Mouse (Mus musculus): ENCODE data around the gene Asic2. TPM values are rescaled to one million over a fixed set of nuclear protein-coding genes. Genes with fewer than 3 reads are reported as not detected.

Asic2 gene
- polyA plus RNA-seq, 1 experiment from 2014 or later: not detected

- H3K4me1 ChIP-seq (ENCODE audit: control insufficient read depth, low read depth, low read length): no peaks in the 10 kb centered on the region
- H3K9ac ChIP-seq (ENCODE audit: low read depth, low read length): no peak overlapping the region
- H3K9me3 ChIP-seq (replicated peaks; ENCODE audit: control insufficient read depth, low read length): no peaks in the 10 kb centered on the region
- no peak overlapping the region for H3K4me2 ChIP-seq (ENCODE audit: low read depth, low read length)
- no peak overlapping the region for H3K27ac ChIP-seq (ENCODE audit: low read length)
- H3K36me3 ChIP-seq (ENCODE audit: control insufficient read depth, insufficient read depth): no peaks in the 10 kb centered on the region
- ATAC-seq (ENCODE audit: low read depth): no peak
- H3K4me3 ChIP-seq (ENCODE audit: low read depth, low read length): no peak overlapping the region
- WGBS (ENCODE audit: insufficient replicate concordance): 60% methylated on average over 9 of the region's 9 CpGs
- H3K27me3 ChIP-seq (ENCODE audit: control insufficient read depth, insufficient read depth, low read depth, low read length): peaks cover 15% of the 10 kb centered on the region
Observed at GRCm38 (mm10) chr11:81146574-81147157, 821.6 kb downstream of the Asic2 start.

GRCm38 (mm10) chr11:81135141-81135540 is 833.1 kb downstream of the Asic2 start:
- no peaks in the 10 kb centered on the region for H3K9me3 ChIP-seq (replicated peaks; ENCODE audit: control insufficient read depth, low read length)
- H3K27ac ChIP-seq (ENCODE audit: low read length): no peak overlapping the region
- 39% methylated on average over 4 of the region's 4 CpGs for WGBS (ENCODE audit: insufficient replicate concordance)
- H3K36me3 ChIP-seq (ENCODE audit: control insufficient read depth, insufficient read depth): no peaks in the 10 kb centered on the region
- ATAC-seq (ENCODE audit: low read depth): no peak
- no peak overlapping the region for H3K4me3 ChIP-seq (ENCODE audit: low read depth, low read length)
- H3K4me1 ChIP-seq (ENCODE audit: control insufficient read depth, low read depth, low read length): no peaks in the 10 kb centered on the region
- no peak overlapping the region for H3K4me2 ChIP-seq (ENCODE audit: low read depth, low read length)
- H3K9ac ChIP-seq (ENCODE audit: low read depth, low read length): no peak overlapping the region
- no peaks in the 10 kb centered on the region for H3K27me3 ChIP-seq (ENCODE audit: control insufficient read depth, insufficient read depth, low read depth, low read length)

- no peaks in the 10 kb centered on the region for H3K27me3 ChIP-seq (ENCODE audit: control insufficient read depth, insufficient read depth, low read depth, low read length)
- H3K27ac ChIP-seq (ENCODE audit: low read length): no peak overlapping the region
- no peak overlapping the region for H3K4me2 ChIP-seq (ENCODE audit: low read depth, low read length)
- no peak overlapping the region for H3K9ac ChIP-seq (ENCODE audit: low read depth, low read length)
- 10% methylated on average over 5 of the region's 5 CpGs for WGBS (ENCODE audit: insufficient replicate concordance)
- H3K4me1 ChIP-seq (ENCODE audit: control insufficient read depth, low read depth, low read length): no peaks in the 10 kb centered on the region
- H3K9me3 ChIP-seq (replicated peaks; ENCODE audit: control insufficient read depth, low read length): no peaks in the 10 kb centered on the region
- H3K4me3 ChIP-seq (ENCODE audit: low read depth, low read length): no peak overlapping the region
- no peaks in the 10 kb centered on the region for H3K36me3 ChIP-seq (ENCODE audit: control insufficient read depth, insufficient read depth)
- ATAC-seq (ENCODE audit: low read depth): no peak
Observed at GRCm38 (mm10) chr11:81133950-81134349, 834.3 kb downstream of the Asic2 start.

- WGBS (ENCODE audit: insufficient replicate concordance): 76% methylated on average over 7 of the region's 7 CpGs
- Histone ChIP-seq H3K4me3 (ENCODE audit: low read depth, low read length) (no peak overlapping the region), H3K27ac (ENCODE audit: low read length) (no peak overlapping the region), H3K36me3 (ENCODE audit: control insufficient read depth, insufficient read depth) (no peaks in the 10 kb centered on the region), H3K9me3 (replicated peaks; ENCODE audit: control insufficient read depth, low read length) (no peaks in the 10 kb centered on the region), H3K9ac (ENCODE audit: low read depth, low read length) (no peak overlapping the region), H3K27me3 (ENCODE audit: control insufficient read depth, insufficient read depth, low read depth, low read length) (no peaks in the 10 kb centered on the region), H3K4me2 (ENCODE audit: low read depth, low read length) (no peak overlapping the region), H3K4me1 (ENCODE audit: control insufficient read depth, low read depth, low read length) (no peaks in the 10 kb centered on the region)
- no peak for ATAC-seq (ENCODE audit: low read depth)
Observed at GRCm38 (mm10) chr11:81132669-81133068, 835.6 kb downstream of the Asic2 start.

DNA sequence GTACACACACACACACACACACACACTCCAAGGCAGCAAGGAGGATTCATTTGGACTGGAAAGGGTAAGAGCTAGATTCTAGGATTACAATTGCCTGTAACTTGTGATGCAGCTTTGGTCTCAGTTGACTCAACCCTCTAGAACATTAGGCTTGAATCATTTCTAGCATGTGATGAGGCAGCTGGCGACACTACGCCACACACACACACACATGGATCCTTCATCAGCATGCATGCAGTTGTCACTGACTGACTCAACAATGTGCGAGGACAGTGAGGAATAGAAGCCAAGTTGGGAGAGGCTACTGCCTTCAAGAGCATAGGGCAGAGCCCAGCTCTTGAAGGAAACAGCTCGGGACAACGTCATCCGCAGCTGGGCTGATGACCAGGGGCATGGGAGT is 843.9 kb downstream of the Asic2 start:
- Histone ChIP-seq H3K27ac (ENCODE audit: low read length) (no peak overlapping the region), H3K36me3 (ENCODE audit: control insufficient read depth, insufficient read depth) (no peaks in the 10 kb centered on the region), H3K9ac (ENCODE audit: low read depth, low read length) (no peak overlapping the region), H3K4me3 (ENCODE audit: low read depth, low read length) (no peak overlapping the region), H3K4me1 (ENCODE audit: control insufficient read depth, low read depth, low read length) (no peaks in the 10 kb centered on the region), H3K27me3 (ENCODE audit: control insufficient read depth, insufficient read depth, low read depth, low read length) (no peaks in the 10 kb centered on the region), H3K9me3 (replicated peaks; ENCODE audit: control insufficient read depth, low read length) (no peaks in the 10 kb centered on the region), H3K4me2 (ENCODE audit: low read depth, low read length) (no peak overlapping the region)
- 79% methylated on average over 6 of the region's 6 CpGs for WGBS (ENCODE audit: insufficient replicate concordance)
- no peak for ATAC-seq (ENCODE audit: low read depth)

DNA sequence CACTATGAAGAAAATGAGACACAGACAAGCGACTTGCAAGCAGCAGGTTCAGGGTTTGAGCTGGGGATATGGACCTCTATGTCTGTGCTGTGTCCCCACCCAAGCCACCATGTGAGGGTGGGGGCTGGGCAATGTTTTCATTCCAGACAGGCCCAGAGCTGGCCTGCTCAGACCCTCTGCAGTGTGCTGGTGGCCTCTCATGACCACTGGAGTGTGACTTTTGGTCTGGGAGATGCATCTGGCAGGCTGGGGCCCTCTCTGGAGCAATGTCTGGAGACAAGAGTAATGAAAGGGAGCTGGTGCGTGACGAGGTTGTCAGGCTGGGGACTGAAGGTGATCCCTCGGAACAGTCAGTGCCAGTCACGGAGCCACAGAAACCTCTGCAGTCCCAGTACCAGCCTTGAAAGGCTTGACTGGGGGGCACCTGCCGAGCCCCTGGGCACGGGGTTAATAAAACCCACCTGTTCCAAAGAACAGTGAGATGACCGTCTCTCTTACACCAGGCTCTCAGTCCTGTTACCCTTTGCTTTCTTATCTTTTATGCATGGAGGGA is 848.2 kb downstream of the Asic2 start:
- Histone ChIP-seq H3K4me2 (ENCODE audit: low read depth, low read length) (no peak overlapping the region), H3K9ac (ENCODE audit: low read depth, low read length) (no peak overlapping the region), H3K36me3 (ENCODE audit: control insufficient read depth, insufficient read depth) (no peaks in the 10 kb centered on the region), H3K4me1 (ENCODE audit: control insufficient read depth, low read depth, low read length) (no peaks in the 10 kb centered on the region), H3K4me3 (ENCODE audit: low read depth, low read length) (no peak overlapping the region), H3K27me3 (ENCODE audit: control insufficient read depth, insufficient read depth, low read depth, low read length) (no peaks in the 10 kb centered on the region), H3K9me3 (replicated peaks; ENCODE audit: control insufficient read depth, low read length) (no peaks in the 10 kb centered on the region), H3K27ac (ENCODE audit: low read length) (no peak overlapping the region)
- no peak for ATAC-seq (ENCODE audit: low read depth)
- 50% methylated on average over 8 of the region's 8 CpGs for WGBS (ENCODE audit: insufficient replicate concordance)

- H3K27ac ChIP-seq (ENCODE audit: low read length): no peak overlapping the region
- no peak for ATAC-seq (ENCODE audit: low read depth)
- 35% methylated on average over 7 of the region's 7 CpGs for WGBS (ENCODE audit: insufficient replicate concordance)
Observed at GRCm38 (mm10) chr11:81118055-81118454, 850.2 kb downstream of the Asic2 start.

DNA sequence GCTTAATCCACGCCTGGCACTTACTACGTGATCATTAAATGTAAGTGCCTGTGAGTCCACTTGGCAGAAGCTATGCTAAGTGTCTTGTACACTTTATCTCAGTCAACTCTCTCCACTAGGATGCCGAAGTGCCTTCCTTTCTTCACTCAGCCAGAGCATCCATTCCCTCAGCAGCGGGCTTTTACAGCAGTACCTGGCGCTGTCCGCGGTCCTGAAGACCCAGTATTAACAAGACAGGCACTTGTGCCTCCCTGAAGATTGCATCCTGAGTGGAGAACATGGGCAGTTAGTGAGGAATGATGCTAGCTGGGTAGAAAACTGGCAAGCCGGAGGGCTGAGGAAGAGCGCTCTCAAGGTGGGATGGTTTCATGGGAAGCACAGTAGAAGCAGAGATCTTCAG is 852.6 kb downstream of the Asic2 start:
- no peaks in the 10 kb centered on the region for H3K27me3 ChIP-seq (ENCODE audit: control insufficient read depth, insufficient read depth, low read depth, low read length)
- H3K4me1 ChIP-seq (ENCODE audit: control insufficient read depth, low read depth, low read length): no peaks in the 10 kb centered on the region
- no peak overlapping the region for H3K9ac ChIP-seq (ENCODE audit: low read depth, low read length)
- H3K36me3 ChIP-seq (ENCODE audit: control insufficient read depth, insufficient read depth): no peaks in the 10 kb centered on the region
- ATAC-seq (ENCODE audit: low read depth): no peak
- 29% methylated on average over 9 of the region's 9 CpGs for WGBS (ENCODE audit: insufficient replicate concordance)
- H3K9me3 ChIP-seq (replicated peaks; ENCODE audit: control insufficient read depth, low read length): no peaks in the 10 kb centered on the region
- no peak overlapping the region for H3K27ac ChIP-seq (ENCODE audit: low read length)
- H3K4me2 ChIP-seq (ENCODE audit: low read depth, low read length): no peak overlapping the region
- no peak overlapping the region for H3K4me3 ChIP-seq (ENCODE audit: low read depth, low read length)

More at GRCm38 (mm10) chr11:81118055-81118454, 850.2 kb downstream of the Asic2 start:
- H3K9me3 ChIP-seq (replicated peaks; ENCODE audit: control insufficient read depth, low read length): no peaks in the 10 kb centered on the region
- no peak overlapping the region for H3K9ac ChIP-seq (ENCODE audit: low read depth, low read length)
- H3K4me1 ChIP-seq (ENCODE audit: control insufficient read depth, low read depth, low read length): no peaks in the 10 kb centered on the region
- no peak overlapping the region for H3K4me2 ChIP-seq (ENCODE audit: low read depth, low read length)
- H3K4me3 ChIP-seq (ENCODE audit: low read depth, low read length): no peak overlapping the region
- H3K27me3 ChIP-seq (ENCODE audit: control insufficient read depth, insufficient read depth, low read depth, low read length): no peaks in the 10 kb centered on the region
- H3K36me3 ChIP-seq (ENCODE audit: control insufficient read depth, insufficient read depth): no peaks in the 10 kb centered on the region

DNA sequence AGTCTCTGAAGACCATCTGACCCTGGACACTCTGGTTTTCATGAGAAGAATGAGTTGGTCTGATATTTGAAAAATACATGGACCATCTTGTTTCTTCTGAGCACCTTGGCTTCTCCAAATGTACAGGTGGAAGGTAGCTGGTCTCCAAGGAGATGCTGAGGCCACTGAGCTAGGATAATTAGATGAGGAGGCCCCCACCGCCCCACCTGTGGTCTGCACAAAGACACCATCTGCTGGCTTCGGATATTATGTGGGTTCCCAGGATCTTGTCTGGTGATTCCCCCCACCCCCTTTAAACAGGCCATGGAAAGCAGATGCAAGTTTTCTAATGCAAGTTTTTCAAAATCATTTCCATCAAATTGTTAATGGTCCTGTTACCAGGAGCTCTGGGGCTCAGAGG is 856.6 kb downstream of the Asic2 start:
- no peak for ATAC-seq (ENCODE audit: low read depth)
- Histone ChIP-seq H3K4me2 (ENCODE audit: low read depth, low read length) (no peak overlapping the region), H3K27ac (ENCODE audit: low read length) (no peak overlapping the region), H3K27me3 (ENCODE audit: control insufficient read depth, insufficient read depth, low read depth, low read length) (no peaks in the 10 kb centered on the region), H3K36me3 (ENCODE audit: control insufficient read depth, insufficient read depth) (no peaks in the 10 kb centered on the region), H3K4me3 (ENCODE audit: low read depth, low read length) (no peak overlapping the region), H3K9me3 (replicated peaks; ENCODE audit: control insufficient read depth, low read length) (no peaks in the 10 kb centered on the region), H3K9ac (ENCODE audit: low read depth, low read length) (no peak overlapping the region), H3K4me1 (ENCODE audit: control insufficient read depth, low read depth, low read length) (no peaks in the 10 kb centered on the region)
- WGBS (ENCODE audit: insufficient replicate concordance): 56% methylated on average over 2 of the region's 2 CpGs

Measured in liver, embryonic 16.5 days (tissue).